Mouse (Mus musculus) spleen, postnatal 14 days (tissue): ENCODE results near the gene Prpf6.

Source experiments
- DNase-seq, 2 experiments: peaks; one replicate each; pipeline ENCODE4 v3.0.0; 2021 to 2022; ENCODE audit warnings: low spot score in 2 of 2

Gene Prpf6

GRCm38 (mm10) chr2:181596221-181596960 is 4.7 kb downstream of the Prpf6 start:
- no peak for DNase-seq

GRCm38 (mm10) chr2:181597378-181598061 is 5.9 kb downstream of the Prpf6 start:
- no peak for DNase-seq

GRCm38 (mm10) chr2:181598454-181599351 is 7.0 kb downstream of the Prpf6 start, which contains the start of gene Samd10:
Samd10 (minus strand) TSS chr2:181599212.
- no peak for DNase-seq

GRCm38 (mm10) chr2:181600226-181600758 is 8.6 kb downstream of the Prpf6 start:
- no peak for DNase-seq

GRCm38 (mm10) chr2:181600828-181601750 is 9.4 kb downstream of the Prpf6 start:
- peak; percentile 89 to 93 for DNase-seq

- no peak for DNase-seq
Observed at GRCm38 (mm10) chr2:181601751-181602145, 10.1 kb downstream of the Prpf6 start.

GRCm38 (mm10) chr2:181602367-181602766 is 10.7 kb downstream of the Prpf6 start:
- no peak for DNase-seq

- no peak for DNase-seq
Observed at GRCm38 (mm10) chr2:181618761-181619495, 27.3 kb downstream of the Prpf6 start.

- DNase-seq, result no peak
Observed at GRCm38 (mm10) chr2:181623401-181623800, 31.7 kb downstream of the Prpf6 start.

- no peak for DNase-seq
Observed at GRCm38 (mm10) chr2:181628471-181628870, 36.8 kb downstream of the Prpf6 start.

GRCm38 (mm10) chr2:181632624-181633023 is 41.0 kb downstream of the Prpf6 start:
- DNase-seq, result no peak

GRCm38 (mm10) chr2:181635865-181636264 is 44.2 kb downstream of the Prpf6 start:
- no peak for DNase-seq

- peak in 1 of 2 experiments; percentile 32 for DNase-seq
Observed at GRCm38 (mm10) chr2:181644361-181644760, 52.7 kb downstream of the Prpf6 start.

GRCm38 (mm10) chr2:181645666-181646065 is 54.0 kb downstream of the Prpf6 start:
- no peak for DNase-seq

GRCm38 (mm10) chr2:181646626-181647472 is 55.2 kb downstream of the Prpf6 start:
- no peak for DNase-seq

- DNase-seq, result no peak
Observed at GRCm38 (mm10) chr2:181648926-181649325, 57.3 kb downstream of the Prpf6 start.

- no peak for DNase-seq
Observed at GRCm38 (mm10) chr2:181653065-181653464, 61.4 kb downstream of the Prpf6 start.

GRCm38 (mm10) chr2:181653523-181653922 is 61.9 kb downstream of the Prpf6 start:
- no peak for DNase-seq

- no peak for DNase-seq
Observed at GRCm38 (mm10) chr2:181656734-181657133, 65.1 kb downstream of the Prpf6 start, which contains the start of gene Gm29797. Gm29797 (plus strand) TSS chr2:181657034.
